Mouse (Mus musculus): Measurements from ENCODE around the gene Trak1. TPM values are rescaled to one million over a fixed set of nuclear protein-coding genes. Genes with fewer than 3 reads are reported as not detected.
"Not testable (repeated sequence)": the region's sequence is repeated elsewhere in the genome, so short reads cannot be mapped to it uniquely, and the experiment has no call there.

Trak1 gene
- polyA plus RNA-seq, 1 experiment from 2014 or later: 63.0 TPM

DNA sequence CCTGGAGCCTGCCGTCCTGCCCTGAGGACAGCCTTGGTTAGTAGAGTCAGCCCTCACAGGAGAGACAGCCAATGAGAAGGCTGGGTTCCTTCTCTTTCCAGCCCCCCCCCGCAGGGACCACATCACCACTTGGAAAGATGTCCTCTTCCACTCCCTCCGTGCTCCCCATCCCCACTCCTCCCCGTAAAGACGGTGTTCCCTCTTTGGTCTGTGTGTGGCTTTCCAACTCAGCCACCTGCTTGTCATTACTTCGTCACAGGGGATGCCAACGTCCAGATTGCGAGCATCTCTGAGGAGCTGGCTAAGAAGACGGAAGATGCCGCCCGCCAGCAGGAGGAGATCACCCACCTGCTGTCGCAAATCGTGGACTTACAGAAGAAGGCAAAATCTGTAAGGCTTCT lies 149.1 kb downstream of the Trak1 start:
- H3K36me3 ChIP-seq (replicated peaks; ENCODE audit: control insufficient read depth, insufficient read depth): peaks cover 86% of the 10 kb centered on the region
- DNase-seq (ENCODE audit: low spot score): no peak
- H3K9ac ChIP-seq: no peak overlapping the region

DNA sequence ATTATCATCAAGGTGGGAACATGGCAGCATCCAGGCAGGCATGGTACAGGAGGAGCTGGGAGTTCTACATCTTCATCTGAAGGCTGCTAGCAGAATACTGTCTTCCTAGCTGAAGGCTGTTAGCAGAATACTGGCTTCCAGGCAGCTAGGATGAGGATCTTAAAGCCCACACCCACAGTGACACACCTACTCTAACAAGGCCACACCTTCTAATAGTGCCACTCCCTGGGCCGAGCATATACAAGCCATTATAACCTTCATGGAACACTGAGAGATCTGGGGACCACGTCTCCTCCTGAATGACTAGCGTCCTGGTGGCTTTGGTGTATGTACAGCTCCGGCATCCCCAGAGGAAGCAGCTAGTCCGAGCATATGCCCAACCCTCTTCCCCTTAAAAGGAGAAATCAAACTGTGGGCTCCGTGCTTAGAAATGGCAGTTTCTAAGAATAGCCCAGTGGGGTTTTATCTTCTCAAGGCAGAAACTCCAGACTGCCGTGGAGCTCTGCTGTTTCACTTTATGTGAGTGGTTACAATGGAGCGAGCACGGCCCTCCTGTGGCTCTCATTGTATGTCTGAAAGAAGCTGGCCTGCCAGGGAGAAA lies 155.1 kb downstream of the Trak1 start:
- H3K9ac ChIP-seq; H3K4me3 ChIP-seq (replicated peaks; ENCODE audit: low read length); H3K9me3 ChIP-seq (ENCODE audit: control insufficient read depth, low read length); H3K4me1 ChIP-seq (replicated peaks; ENCODE audit: control insufficient read depth, insufficient read depth, low read length); H3K27me3 ChIP-seq (ENCODE audit: control insufficient read depth, insufficient read depth, low read length); ATAC-seq (ENCODE audit: low FRiP score); DNase-seq (ENCODE audit: low spot score); H3K4me2 ChIP-seq (replicated peaks); H3K27ac ChIP-seq: not testable (repeated sequence)
- 41% methylated on average over 9 of the region's 9 CpGs for WGBS
- H3K36me3 ChIP-seq (replicated peaks; ENCODE audit: control insufficient read depth, insufficient read depth): peaks cover 99% of the 10 kb centered on the region

More for the DNA sequence above, 149.1 kb downstream of the Trak1 start:
- Histone ChIP-seq H3K27ac (no peak overlapping the region), H3K9me3 (ENCODE audit: control insufficient read depth, low read length) (no peaks in the 10 kb centered on the region), H3K4me2 (replicated peaks) (no peak overlapping the region), H3K27me3 (ENCODE audit: control insufficient read depth, insufficient read depth, low read length) (no peaks in the 10 kb centered on the region), H3K4me1 (replicated peaks; ENCODE audit: control insufficient read depth, insufficient read depth, low read length) (no peaks in the 10 kb centered on the region), H3K4me3 (replicated peaks; ENCODE audit: low read length) (no peak overlapping the region)
- WGBS: 86% methylated on average over 13 of the region's 13 CpGs
- ATAC-seq (ENCODE audit: low FRiP score): no peak

- H3K36me3 ChIP-seq (replicated peaks; ENCODE audit: control insufficient read depth, insufficient read depth): peaks cover 96% of the 10 kb centered on the region
- no peak overlapping the region for H3K27ac ChIP-seq
- 93% methylated on average over 3 of the region's 3 CpGs for WGBS
- no peaks in the 10 kb centered on the region for H3K9me3 ChIP-seq (ENCODE audit: control insufficient read depth, low read length)
- no peak overlapping the region for H3K4me2 ChIP-seq (replicated peaks)
- no peaks in the 10 kb centered on the region for H3K27me3 ChIP-seq (ENCODE audit: control insufficient read depth, insufficient read depth, low read length)
- H3K9ac ChIP-seq: no peak overlapping the region
- no peak overlapping the region for H3K4me3 ChIP-seq (replicated peaks; ENCODE audit: low read length)
- no peak for ATAC-seq (ENCODE audit: low FRiP score)
- no peaks in the 10 kb centered on the region for H3K4me1 ChIP-seq (replicated peaks; ENCODE audit: control insufficient read depth, insufficient read depth, low read length)
- DNase-seq (ENCODE audit: low spot score): no peak
Measured at GRCm38 (mm10) chr9:121454891-121455290, 157.6 kb downstream of the Trak1 start.

DNA sequence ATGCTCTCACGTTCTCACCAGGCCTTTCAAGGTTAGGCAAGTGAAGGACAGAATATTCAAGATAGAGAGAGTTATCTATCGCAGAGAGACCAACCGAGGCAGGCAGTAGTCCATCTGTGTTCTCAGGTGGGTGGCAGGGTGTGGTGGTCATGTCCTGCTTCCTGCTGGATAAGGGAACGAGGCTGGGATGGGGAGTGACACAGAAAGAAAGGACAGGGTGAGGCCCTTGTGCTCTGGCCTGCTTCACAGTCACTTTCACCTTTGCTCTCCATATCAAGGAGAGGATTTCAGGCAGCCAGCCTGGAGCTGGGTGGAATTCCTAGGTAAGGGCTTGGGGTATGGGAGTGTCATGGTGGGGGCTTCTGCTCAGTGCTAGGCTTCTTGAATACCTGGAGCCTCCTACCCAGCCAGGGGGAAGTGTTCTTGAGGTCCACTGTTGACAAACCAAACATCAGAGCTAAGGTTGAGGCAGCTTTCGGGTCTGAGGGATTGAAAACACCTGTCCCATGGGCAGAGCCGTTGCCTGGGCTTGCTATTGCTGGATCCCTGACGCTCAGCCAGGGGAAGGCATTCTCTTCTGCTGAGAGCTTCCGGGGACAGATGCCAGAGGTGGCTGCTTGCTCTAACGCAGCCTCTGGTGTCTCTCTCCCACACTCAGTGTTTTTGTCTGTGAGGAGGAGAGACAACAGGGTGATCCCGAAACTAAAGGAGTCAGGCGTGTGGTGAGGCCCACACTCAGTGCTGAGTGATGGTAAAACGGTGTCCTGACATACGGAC lies 159.6 kb downstream of the Trak1 start:
- Histone ChIP-seq H3K27ac (no peak overlapping the region), H3K4me1 (replicated peaks; ENCODE audit: control insufficient read depth, insufficient read depth, low read length) (no peaks in the 10 kb centered on the region), H3K27me3 (ENCODE audit: control insufficient read depth, insufficient read depth, low read length) (no peaks in the 10 kb centered on the region), H3K9me3 (ENCODE audit: control insufficient read depth, low read length) (no peaks in the 10 kb centered on the region), H3K4me2 (replicated peaks) (no peak overlapping the region), H3K4me3 (replicated peaks; ENCODE audit: low read length) (no peak overlapping the region), H3K9ac (no peak overlapping the region), H3K36me3 (replicated peaks; ENCODE audit: control insufficient read depth, insufficient read depth) (peaks cover 96% of the 10 kb centered on the region)
- ATAC-seq (ENCODE audit: low FRiP score) (no peak), DNase-seq (ENCODE audit: low spot score) (no peak)
- 94% methylated on average over 13 of the region's 13 CpGs for WGBS

- H3K27me3 ChIP-seq (ENCODE audit: control insufficient read depth, insufficient read depth, low read length): no peaks in the 10 kb centered on the region
- peaks cover 93% of the 10 kb centered on the region for H3K36me3 ChIP-seq (replicated peaks; ENCODE audit: control insufficient read depth, insufficient read depth)
- no peak overlapping the region for H3K4me3 ChIP-seq (replicated peaks; ENCODE audit: low read length)
- no peaks in the 10 kb centered on the region for H3K9me3 ChIP-seq (ENCODE audit: control insufficient read depth, low read length)
- DNase-seq (ENCODE audit: low spot score) (peak; percentile 56), ATAC-seq (ENCODE audit: low FRiP score) (no peak)
- no peaks in the 10 kb centered on the region for H3K4me1 ChIP-seq (replicated peaks; ENCODE audit: control insufficient read depth, insufficient read depth, low read length)
- no peak overlapping the region for H3K9ac ChIP-seq
- H3K27ac ChIP-seq: no peak overlapping the region
- 25% methylated on average over 8 of the region's 8 CpGs for WGBS
- no peak overlapping the region for H3K4me2 ChIP-seq (replicated peaks)
Measured at GRCm38 (mm10) chr9:121458466-121458865, 161.2 kb downstream of the Trak1 start.

DNA sequence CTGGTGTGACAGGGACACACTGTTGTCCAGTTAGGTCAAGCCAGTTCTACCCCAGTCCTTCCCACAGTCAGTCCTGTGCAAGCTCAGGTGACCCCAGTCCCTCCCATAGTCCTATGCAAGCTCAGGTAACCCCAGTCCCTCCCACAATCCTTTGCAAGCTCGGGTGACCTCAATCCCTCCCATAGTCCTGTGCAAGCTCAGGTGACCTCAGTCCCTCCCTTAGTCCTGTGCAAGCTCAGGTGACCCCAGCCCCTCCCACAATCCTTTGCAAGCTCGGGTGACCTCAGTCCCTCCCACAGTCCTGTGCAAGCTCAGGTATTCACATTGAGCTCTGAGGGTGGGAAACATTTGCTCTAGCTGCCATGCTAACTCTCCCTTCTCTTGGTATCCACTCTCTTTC lies 162.6 kb downstream of the Trak1 start:
- H3K9ac ChIP-seq: no peak overlapping the region
- no peaks in the 10 kb centered on the region for H3K4me1 ChIP-seq (replicated peaks; ENCODE audit: control insufficient read depth, insufficient read depth, low read length)
- 86% methylated on average over 2 of the region's 2 CpGs for WGBS
- H3K4me3 ChIP-seq (replicated peaks; ENCODE audit: low read length): no peak overlapping the region
- no peak for DNase-seq (ENCODE audit: low spot score)
- H3K27me3 ChIP-seq (ENCODE audit: control insufficient read depth, insufficient read depth, low read length): no peaks in the 10 kb centered on the region
- no peak for ATAC-seq (ENCODE audit: low FRiP score)
- H3K27ac ChIP-seq: no peak overlapping the region
- no peak overlapping the region for H3K4me2 ChIP-seq (replicated peaks)
- H3K36me3 ChIP-seq (replicated peaks; ENCODE audit: control insufficient read depth, insufficient read depth): peaks cover 92% of the 10 kb centered on the region
- no peaks in the 10 kb centered on the region for H3K9me3 ChIP-seq (ENCODE audit: control insufficient read depth, low read length)

DNA sequence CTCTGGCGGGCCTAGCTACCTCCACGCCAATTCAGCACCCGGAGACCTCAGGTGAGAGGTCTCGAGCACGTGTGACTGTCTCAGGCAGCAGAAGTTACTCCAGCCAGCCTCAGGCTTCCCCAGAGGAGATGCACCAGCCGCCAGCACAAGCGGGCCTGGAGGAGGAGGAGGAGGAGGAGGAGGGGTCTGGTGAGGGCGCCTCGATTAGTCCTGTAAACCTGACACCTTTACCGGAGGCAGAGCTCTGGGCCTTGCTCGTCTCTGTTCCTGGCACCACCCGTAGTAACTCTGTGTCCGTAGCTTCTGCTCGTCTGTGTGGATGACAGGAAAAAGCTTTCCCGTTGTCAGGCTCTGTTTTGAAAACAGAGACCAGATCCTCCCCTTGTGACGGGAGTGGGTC lies 163.2 kb downstream of the Trak1 start:
- H3K36me3 ChIP-seq (replicated peaks; ENCODE audit: control insufficient read depth, insufficient read depth): peaks cover 86% of the 10 kb centered on the region
- no peak overlapping the region for H3K4me2 ChIP-seq (replicated peaks)
- H3K27ac ChIP-seq: no peak overlapping the region
- ATAC-seq (ENCODE audit: low FRiP score) (no peak), DNase-seq (ENCODE audit: low spot score) (no peak)
- H3K4me1 ChIP-seq (replicated peaks; ENCODE audit: control insufficient read depth, insufficient read depth, low read length): no peaks in the 10 kb centered on the region
- no peaks in the 10 kb centered on the region for H3K27me3 ChIP-seq (ENCODE audit: control insufficient read depth, insufficient read depth, low read length)
- H3K9me3 ChIP-seq (ENCODE audit: control insufficient read depth, low read length): no peaks in the 10 kb centered on the region
- no peak overlapping the region for H3K9ac ChIP-seq
- WGBS: 88% methylated on average over 16 of the region's 16 CpGs
- no peak overlapping the region for H3K4me3 ChIP-seq (replicated peaks; ENCODE audit: low read length)

- Histone ChIP-seq H3K4me3 (replicated peaks; ENCODE audit: low read length) (no peak overlapping the region), H3K36me3 (replicated peaks; ENCODE audit: control insufficient read depth, insufficient read depth) (peaks cover 57% of the 10 kb centered on the region)
- DNase-seq (ENCODE audit: low spot score): no peak
Measured at GRCm38 (mm10) chr9:121467460-121467859, 170.2 kb downstream of the Trak1 start.

DNA sequence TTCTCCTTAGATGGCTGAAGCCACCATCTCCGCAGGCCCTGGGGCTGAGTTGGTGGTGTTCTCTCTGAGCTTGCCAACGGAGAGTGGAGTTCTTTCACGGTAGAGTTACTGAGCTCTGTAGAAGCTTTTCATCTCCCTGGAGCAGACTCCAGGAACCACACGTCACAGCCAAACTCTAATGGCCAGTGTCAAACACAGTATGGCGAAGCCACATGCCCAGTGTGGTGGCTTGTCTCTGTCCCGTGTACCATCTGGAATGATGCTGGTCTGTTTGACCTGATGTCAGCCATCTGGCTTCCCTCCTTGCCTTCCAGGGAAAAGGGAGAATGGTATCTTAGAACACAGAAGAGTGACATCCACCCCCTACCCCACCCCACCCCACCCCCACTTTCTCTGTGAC lies 172.4 kb downstream of the Trak1 start:
- WGBS: 60% methylated on average over 6 of the region's 6 CpGs
- Histone ChIP-seq H3K9ac (no peak overlapping the region), H3K4me3 (replicated peaks; ENCODE audit: low read length) (no peak overlapping the region), H3K36me3 (replicated peaks; ENCODE audit: control insufficient read depth, insufficient read depth) (peaks cover 59% of the 10 kb centered on the region), H3K27ac (no peak overlapping the region), H3K4me2 (replicated peaks) (no peak overlapping the region), H3K27me3 (ENCODE audit: control insufficient read depth, insufficient read depth, low read length) (no peaks in the 10 kb centered on the region), H3K9me3 (ENCODE audit: control insufficient read depth, low read length) (no peaks in the 10 kb centered on the region), H3K4me1 (replicated peaks; ENCODE audit: control insufficient read depth, insufficient read depth, low read length) (no peaks in the 10 kb centered on the region)
- ATAC-seq (ENCODE audit: low FRiP score) (peak; percentile 29; the same call in 1 of the 2 replicates), DNase-seq (ENCODE audit: low spot score) (peak; percentile 26)

More at GRCm38 (mm10) chr9:121467460-121467859, 170.2 kb downstream of the Trak1 start:
- Histone ChIP-seq H3K27me3 (ENCODE audit: control insufficient read depth, insufficient read depth, low read length) (no peaks in the 10 kb centered on the region), H3K4me2 (replicated peaks) (no peak overlapping the region), H3K9me3 (ENCODE audit: control insufficient read depth, low read length) (no peaks in the 10 kb centered on the region), H3K9ac (no peak overlapping the region), H3K4me1 (replicated peaks; ENCODE audit: control insufficient read depth, insufficient read depth, low read length) (no peaks in the 10 kb centered on the region), H3K27ac (no peak overlapping the region)
- ATAC-seq (ENCODE audit: low FRiP score): no peak
- 74% methylated on average over 11 of the region's 11 CpGs for WGBS
